Mouse (Mus musculus) thymus, adult 2 months (tissue): ENCODE data around the gene Fars2. TPM values are rescaled to one million over a fixed set of nuclear protein-coding genes. Genes with fewer than 3 reads are reported as not detected.

Experiments used
- DNase-seq: peaks from one replicate; pipeline ENCODE4 v3.0.0; 2021
- H3K27ac ChIP-seq: fragments of 200-500 bp; 2 replicates; pipeline ENCODE4 v1.5.1; 2012; ENCODE audit warnings: low read length, control low read depth; ENCODE audit not compliant: control insufficient read depth, insufficient read depth
- H3K27me3 ChIP-seq: fragments of 200-500 bp; 2 replicates; pipeline ENCODE4 v1.6.1; 2012; ENCODE audit warnings: mild to moderate bottlenecking, low read length, moderate library complexity, mixed read lengths; ENCODE audit not compliant: control insufficient read depth, insufficient read depth
- H3K36me3 ChIP-seq: fragments of 200-500 bp; 2 replicates; pipeline ENCODE4 v1.6.1; 2012; ENCODE audit warnings: mild to moderate bottlenecking, low read length, moderate library complexity; ENCODE audit not compliant: control insufficient read depth, insufficient read depth
- H3K4me1 ChIP-seq: fragments of 200-500 bp; replicated peaks from 2 replicates; pipeline ENCODE4 v1.6.1; 2012; ENCODE audit warnings: low read length; ENCODE audit not compliant: control insufficient read depth, insufficient read depth
- H3K4me3 ChIP-seq: fragments of 200-500 bp; 2 replicates; pipeline ENCODE4 v1.5.1; 2012; ENCODE audit warnings: mild to moderate bottlenecking, low read length, control low read depth, moderate library complexity; ENCODE audit not compliant: control insufficient read depth, insufficient read depth
- CTCF ChIP-seq: fragments of 200-500 bp; IDR thresholded peaks from 2 replicates; pipeline ENCODE4 v1.5.1; 2012; ENCODE audit warnings: mild to moderate bottlenecking, control low read depth, low read length, moderate library complexity, borderline replicate concordance; ENCODE audit not compliant: control insufficient read depth, poor library complexity, insufficient read depth; ENCODE audit errors: extremely low read depth
- POLR2A ChIP-seq: fragments of 200-500 bp; IDR thresholded peaks from 2 replicates; pipeline ENCODE4 v1.6.1; 2012; ENCODE audit warnings: mild to moderate bottlenecking, low read length, control low read depth, moderate library complexity; ENCODE audit not compliant: control insufficient read depth, poor library complexity, insufficient read depth; ENCODE audit errors: extremely low read depth
- WGBS: fragments of 180-500 bp; shearing (Covaris S2); methylation state at CpG from one replicate; pipeline ENCODE4 v1.1.7; 2018; 5-methylcytosine and 5-hydroxymethylcytosine counted together
- polyA plus RNA-seq: library from polyadenylated mRNA; depleted of rRNA; stranded (reverse); fragments of >200 nt; gene quantifications from 2 replicates; pipeline ENCODE4 v1.2.3, GENCODE M21; 2012

The Fars2 gene
- polyA plus RNA-seq, 1 experiment: 47.6 TPM

- no peak for TF ChIP-seq POLR2A
- TF ChIP-seq CTCF: no peak
- no peaks in the 10 kb centered on the region for H3K27me3 ChIP-seq
- WGBS: 98% methylated on average over 3 of the region's 3 CpGs
- no peak for DNase-seq
- no peak overlapping the region for H3K4me3 ChIP-seq
- H3K27ac ChIP-seq: no peak overlapping the region
- no peaks in the 10 kb centered on the region for H3K4me1 ChIP-seq
- no peaks in the 10 kb centered on the region for H3K36me3 ChIP-seq
These were observed 136.7 kb downstream of the Fars2 start for GRCm38 (mm10) chr13:36253936-36254335.

DNA sequence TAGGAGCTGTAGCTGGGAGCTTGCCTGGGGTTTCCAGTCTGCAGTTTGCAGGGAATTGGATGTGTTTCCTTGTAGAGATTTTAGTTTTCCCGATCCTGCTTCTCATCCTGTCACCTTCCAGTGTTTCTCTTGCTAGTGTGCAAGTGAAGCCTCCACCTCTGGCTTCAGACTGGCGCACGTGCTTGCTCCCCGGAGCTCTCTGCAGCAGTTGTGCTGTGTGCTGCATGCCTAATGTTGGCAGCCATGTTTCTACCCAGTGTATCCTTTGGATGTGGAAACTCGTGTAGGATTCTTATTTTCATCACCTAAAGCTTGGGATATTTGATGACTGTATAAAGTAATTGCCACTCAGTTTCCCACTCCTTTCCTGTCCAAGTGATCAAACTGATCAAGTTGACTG lies 140.0 kb downstream of the Fars2 start:
- Histone ChIP-seq H3K36me3 (no peaks in the 10 kb centered on the region), H3K27ac (no peak overlapping the region), H3K27me3 (no peaks in the 10 kb centered on the region), H3K4me3 (no peak overlapping the region), H3K4me1 (no peaks in the 10 kb centered on the region)
- 96% methylated on average over 5 of the region's 5 CpGs for WGBS
- DNase-seq: no peak
- no peak for TF ChIP-seq POLR2A
- no peak for TF ChIP-seq CTCF

GRCm38 (mm10) chr13:36259754-36260153 lies 142.5 kb downstream of the Fars2 start:
- Histone ChIP-seq H3K27ac (no peak overlapping the region), H3K4me1 (no peaks in the 10 kb centered on the region), H3K36me3 (no peaks in the 10 kb centered on the region), H3K27me3 (no peaks in the 10 kb centered on the region), H3K4me3 (no peak overlapping the region)
- no peak for DNase-seq
- WGBS: 100% methylated on average over 1 of the region's 1 CpGs
- TF ChIP-seq CTCF (no peak), POLR2A (no peak)

- no peaks in the 10 kb centered on the region for H3K4me1 ChIP-seq
- no peak for TF ChIP-seq POLR2A
- TF ChIP-seq CTCF: no peak
- 94% methylated on average over 2 of the region's 2 CpGs for WGBS
These were observed 144.1 kb downstream of the Fars2 start for GRCm38 (mm10) chr13:36261299-36261698.

GRCm38 (mm10) chr13:36263240-36264095 lies 146.3 kb downstream of the Fars2 start:
- WGBS: 87% methylated on average over 5 of the region's 5 CpGs
- Histone ChIP-seq H3K4me1 (no peaks in the 10 kb centered on the region), H3K4me3 (no peak overlapping the region), H3K27ac (no peak overlapping the region), H3K27me3 (no peaks in the 10 kb centered on the region), H3K36me3 (no peaks in the 10 kb centered on the region)
- no peak for TF ChIP-seq CTCF
- TF ChIP-seq POLR2A: no peak
- no peak for DNase-seq

More at GRCm38 (mm10) chr13:36261299-36261698, 144.1 kb downstream of the Fars2 start:
- no peak overlapping the region for H3K4me3 ChIP-seq
- DNase-seq: no peak
- H3K27me3 ChIP-seq: no peaks in the 10 kb centered on the region
- no peaks in the 10 kb centered on the region for H3K36me3 ChIP-seq
- no peak overlapping the region for H3K27ac ChIP-seq

DNA sequence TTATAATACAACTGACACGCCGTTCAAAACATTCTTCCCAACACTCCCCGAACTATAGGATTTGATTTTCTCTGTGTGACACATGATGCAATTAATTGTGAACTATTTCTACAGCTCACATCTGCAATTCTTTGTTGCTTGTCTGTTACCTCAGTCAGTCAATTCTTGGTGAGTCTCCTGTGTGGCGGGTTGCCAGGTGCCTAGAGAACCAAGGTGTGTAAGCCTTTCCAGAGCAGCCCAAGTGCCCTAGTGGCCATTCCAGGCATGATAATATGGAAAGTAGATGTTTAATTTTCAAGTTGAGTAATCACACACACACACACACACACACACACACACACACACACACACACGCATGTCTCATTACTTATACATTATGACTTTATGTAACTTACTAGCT lies 147.2 kb downstream of the Fars2 start:
- Histone ChIP-seq H3K27me3 (no peaks in the 10 kb centered on the region), H3K36me3 (no peaks in the 10 kb centered on the region), H3K4me1 (no peaks in the 10 kb centered on the region), H3K4me3 (no peak overlapping the region), H3K27ac (no peak overlapping the region)
- 96% methylated on average over 5 of the region's 5 CpGs for WGBS
- no peak for TF ChIP-seq CTCF
- TF ChIP-seq POLR2A: no peak
- DNase-seq: no peak

GRCm38 (mm10) chr13:36265342-36265744 lies 148.1 kb downstream of the Fars2 start:
- Histone ChIP-seq H3K4me3 (no peak overlapping the region), H3K36me3 (no peaks in the 10 kb centered on the region), H3K27ac (no peak overlapping the region), H3K4me1 (no peaks in the 10 kb centered on the region), H3K27me3 (no peaks in the 10 kb centered on the region)
- TF ChIP-seq POLR2A (no peak), CTCF (no peak)
- DNase-seq: no peak
- WGBS: 90% methylated on average over 3 of the region's 3 CpGs
